Mouse (Mus musculus) monocyte, adult 5-6 weeks (primary cell): ENCODE data around the gene Id3. TPM values are rescaled to one million over a fixed set of nuclear protein-coding genes. Genes with fewer than 3 reads are reported as not detected.

Experiments
- ATAC-seq: fragments of 153-309, 156-312 bp; replicated peaks from 2 replicates; pipeline ENCODE4 v1.8.0; 2017; ENCODE audit warnings: mild to moderate bottlenecking; ENCODE audit not compliant: low TSS enrichment, insufficient number of reproducible peaks, severe bottlenecking, poor library complexity, low FRiP score
- total RNA-seq: library from RNA; stranded (forward); fragments of 200-1000, 200-491, 200-594 nt; gene quantifications from 3 replicates; pipeline ENCODE4 v1.2.3, GENCODE M21; 2017

Id3 gene
- total RNA-seq, 1 experiment from 2014 or later, result 8.5 TPM

DNA sequence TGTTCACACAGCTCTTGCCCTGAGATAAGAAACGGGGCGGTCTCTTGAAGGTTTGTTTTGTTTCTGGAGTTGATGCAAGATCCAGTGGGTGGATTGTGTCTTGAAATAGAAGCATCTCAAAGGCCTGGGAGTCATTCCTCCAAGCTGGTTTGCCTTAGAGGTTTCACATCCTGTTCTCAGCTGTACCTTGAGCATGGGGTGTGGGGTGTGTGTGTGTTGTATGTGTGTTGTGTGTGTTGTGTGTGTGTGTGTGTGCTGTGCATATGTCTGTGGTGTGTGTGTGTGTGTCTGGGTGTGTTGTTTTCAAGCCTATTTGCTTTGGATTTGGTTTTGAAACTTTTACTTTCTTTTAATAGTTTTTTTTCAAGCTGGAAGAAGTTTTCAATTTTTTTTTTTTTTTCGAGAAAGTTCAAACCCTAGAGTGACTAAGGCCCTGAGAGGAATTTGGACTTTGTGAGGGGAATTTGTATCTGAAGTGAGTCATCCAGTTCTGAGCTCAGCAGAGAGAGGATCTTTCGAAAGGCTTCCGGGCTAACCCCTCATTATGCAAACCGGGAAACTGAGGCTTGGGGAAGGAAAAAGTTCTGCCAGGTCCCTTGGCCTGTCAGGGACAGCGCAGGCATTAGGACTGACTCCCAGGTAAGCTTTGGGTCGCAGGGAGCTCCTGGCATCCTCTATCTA is 20.0 kb upstream of the Id3 start:
- ATAC-seq, result peak; percentile 79

DNA sequence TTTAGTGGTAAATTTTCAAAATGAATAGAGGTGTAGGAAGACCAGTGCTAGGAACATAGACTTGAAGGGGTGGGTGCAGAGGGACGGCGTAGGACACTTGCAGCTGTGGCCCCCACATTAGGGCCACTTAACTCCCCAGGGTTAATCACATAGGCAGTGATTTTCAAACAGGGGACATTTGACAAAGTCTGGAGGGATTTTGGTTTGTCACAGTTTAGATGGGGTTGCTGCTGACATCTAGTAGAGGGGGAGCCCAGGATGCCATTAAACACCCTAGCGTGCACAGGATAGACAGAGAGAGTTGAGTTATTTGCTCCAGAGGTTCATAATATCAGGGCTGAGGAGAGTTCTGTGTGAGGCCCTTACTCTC is 19.5 kb upstream of the Id3 start:
- no peak for ATAC-seq

DNA sequence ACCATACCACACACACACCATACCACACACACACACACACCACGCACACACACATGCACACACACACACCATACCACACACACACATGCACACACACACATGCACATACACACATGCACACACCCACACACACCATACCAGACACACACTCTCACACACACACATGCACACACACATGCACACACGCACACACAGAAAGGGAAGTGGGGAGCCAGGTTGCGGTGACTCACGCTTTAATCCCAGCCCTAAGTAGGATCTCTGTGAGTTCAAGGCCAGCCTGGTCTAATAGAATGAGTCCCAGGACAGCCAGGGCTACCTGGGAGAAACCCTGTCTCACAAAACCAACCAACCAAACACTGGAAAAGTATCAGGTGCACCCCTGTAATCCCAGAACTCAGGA is 18.7 kb upstream of the Id3 start:
- no peak for ATAC-seq

DNA sequence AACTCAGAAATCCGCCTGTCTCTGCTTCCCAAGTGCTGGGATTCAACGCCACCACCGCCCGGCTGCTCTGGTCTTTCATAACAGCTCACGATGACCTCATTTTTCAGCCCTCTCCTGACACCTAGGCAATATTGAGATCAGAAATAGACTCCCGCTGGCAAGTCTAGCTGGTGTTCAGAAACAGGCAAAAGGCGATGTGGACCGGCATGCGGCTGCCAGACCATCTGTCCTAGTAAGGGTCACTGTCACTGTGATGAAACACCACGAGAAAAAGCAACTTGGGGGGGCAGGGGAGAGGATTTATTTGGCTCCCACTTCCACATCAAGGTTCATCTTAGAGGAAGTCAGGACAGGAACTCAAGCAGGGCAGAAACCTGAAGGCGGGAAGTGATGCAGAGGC is 17.8 kb upstream of the Id3 start:
- ATAC-seq, result peak; percentile 52; the same call in 1 of the 2 replicates

DNA sequence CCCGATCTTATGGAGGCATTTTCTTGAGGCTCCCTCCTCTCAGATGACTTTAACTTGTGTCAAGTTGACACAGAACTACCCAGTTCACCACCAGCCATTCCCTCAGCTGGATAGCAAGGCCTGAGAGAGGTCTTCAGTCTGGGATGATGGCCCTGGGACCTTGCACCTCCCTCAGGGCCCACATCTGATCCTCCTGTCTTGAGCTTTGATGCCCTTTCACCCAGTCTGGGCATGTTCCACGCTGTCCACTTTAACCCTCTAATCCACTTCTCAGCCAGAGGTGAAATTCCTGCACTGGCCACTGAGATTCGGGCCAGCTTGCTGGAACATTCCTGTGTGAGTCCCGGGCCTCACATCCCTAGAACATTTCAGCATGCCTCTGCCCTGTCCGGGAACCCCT is 17.3 kb upstream of the Id3 start:
- no peak for ATAC-seq

DNA sequence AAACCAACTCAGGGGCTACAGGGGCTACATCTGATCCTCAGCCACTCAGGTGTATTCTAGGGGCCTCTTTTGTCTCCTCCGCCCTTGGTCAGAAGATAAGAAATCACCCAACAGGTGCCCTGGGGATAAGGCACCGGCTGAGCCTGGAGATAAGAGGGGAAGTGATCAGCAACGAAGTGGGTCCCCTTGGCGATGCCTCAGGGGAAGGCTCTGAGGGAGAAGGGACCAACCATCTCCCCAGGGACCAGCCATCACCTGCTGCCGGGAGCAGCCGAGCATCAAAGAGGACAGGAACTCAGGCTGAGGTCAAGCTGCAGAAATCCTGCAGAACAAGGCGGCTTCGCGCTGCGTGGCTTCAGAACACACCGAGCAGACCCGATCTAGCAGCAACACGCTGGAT is 15.6 kb upstream of the Id3 start:
- ATAC-seq, result no peak

DNA sequence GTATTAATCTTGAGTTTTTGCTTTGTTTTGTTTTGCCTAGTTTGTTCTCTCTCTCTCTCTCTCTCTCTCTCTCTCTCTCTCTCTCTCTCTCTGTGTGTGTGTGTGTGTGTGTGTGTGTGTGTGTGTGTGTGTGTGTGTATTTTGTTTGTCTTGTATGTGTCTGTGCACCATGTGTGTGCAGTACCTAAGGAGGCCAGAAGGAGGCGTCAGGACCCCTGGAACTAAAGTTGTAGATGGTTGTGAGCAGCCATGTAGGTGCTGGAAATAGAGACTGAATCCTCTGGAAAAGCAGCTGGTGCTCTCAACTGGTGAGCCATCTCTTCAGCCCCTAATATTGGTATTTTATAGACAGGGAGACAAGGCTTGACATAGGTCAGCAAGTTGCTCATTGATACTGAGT is 13.5 kb upstream of the Id3 start:
- no peak for ATAC-seq

DNA sequence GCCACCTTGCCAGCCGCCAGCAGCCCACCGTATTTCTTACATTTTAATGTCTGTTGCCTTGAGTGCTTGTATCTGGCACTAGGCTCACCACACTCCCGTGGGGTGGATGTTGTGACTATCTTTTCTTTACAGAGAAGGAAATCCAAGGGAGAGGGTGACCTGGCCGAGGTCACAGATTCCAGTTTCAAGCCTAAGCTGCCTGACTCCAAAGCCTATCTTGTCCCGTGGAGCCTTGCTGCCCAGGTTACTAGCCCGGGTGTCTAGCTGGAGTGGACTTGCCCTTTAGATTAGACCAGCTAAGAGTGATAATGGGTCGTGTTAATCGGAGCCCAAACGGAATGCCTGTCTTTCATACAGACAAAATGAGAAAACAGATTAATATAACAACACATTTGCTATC is 9.5 kb upstream of the Id3 start:
- ATAC-seq, result no peak

DNA sequence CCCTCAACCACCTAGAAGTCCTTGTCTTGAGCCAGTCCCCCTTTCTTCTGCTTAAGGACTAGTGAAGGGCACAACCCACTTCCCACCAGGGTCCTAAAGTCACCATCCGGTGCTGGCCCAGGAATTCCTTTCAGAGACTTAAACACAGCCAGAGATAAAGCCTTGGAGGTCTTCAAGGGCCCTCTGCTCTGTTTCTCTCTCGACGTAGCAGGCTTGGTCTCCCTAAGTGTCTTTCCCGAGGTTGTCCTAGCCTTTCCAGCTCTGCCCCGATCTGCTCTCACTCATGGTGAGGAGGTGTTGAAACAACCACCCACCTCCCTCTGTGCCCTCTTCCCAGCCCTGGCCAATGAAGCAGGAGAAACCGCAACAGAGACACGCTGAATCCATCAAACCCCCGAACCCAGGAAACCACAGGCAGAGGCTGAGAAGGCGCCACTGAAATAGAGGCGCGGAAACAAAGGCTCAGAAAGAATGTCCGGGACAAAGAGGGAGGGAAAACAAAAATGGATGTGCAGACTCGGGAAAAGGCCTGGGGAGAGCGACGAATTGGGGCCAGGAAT is 8.8 kb upstream of the Id3 start:
- ATAC-seq, result no peak

DNA sequence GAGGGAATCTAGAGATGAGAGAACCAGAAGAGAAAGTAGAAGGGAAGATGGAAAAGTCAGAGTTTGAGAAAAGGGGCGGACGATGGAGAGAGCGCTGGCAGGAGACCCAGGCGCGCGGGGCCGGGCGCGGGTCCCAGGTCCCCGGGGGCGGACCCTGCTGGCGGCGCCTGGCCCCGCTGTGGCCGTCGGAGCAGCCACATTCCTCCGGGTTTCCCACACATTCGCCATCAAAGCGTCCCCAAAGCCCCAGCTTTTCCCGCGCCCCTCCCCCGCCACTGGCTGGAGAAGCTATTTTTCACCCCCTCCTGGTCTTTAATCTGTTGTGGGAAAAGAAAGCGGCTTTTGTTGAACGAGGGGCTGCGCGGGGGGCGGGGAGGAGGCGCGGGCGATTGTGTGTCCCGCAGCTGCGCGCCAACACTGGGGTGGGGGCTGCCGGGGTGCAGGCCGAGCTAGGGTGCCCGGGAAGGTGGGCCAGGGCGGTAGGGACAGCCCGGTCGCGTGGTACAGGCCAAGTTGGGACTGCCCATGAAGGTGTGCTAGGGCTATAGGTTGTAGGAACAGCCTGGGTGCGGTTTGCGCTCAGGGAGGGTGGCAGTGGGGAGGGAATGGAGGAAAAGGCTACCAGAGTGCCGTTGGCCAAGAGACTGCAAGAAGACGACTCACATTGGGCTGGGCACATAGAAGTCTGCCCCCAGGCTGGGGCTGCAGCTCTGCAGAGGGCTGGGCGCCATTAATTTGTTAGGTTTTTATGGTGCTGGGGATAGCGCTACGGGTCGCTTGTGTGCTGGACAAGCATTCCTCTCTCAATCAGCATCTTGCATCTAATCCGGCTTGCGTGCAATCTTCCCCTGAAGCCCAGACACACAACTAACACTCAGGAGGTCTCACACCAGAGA is 8.1 kb upstream of the Id3 start:
- ATAC-seq, result no peak

DNA sequence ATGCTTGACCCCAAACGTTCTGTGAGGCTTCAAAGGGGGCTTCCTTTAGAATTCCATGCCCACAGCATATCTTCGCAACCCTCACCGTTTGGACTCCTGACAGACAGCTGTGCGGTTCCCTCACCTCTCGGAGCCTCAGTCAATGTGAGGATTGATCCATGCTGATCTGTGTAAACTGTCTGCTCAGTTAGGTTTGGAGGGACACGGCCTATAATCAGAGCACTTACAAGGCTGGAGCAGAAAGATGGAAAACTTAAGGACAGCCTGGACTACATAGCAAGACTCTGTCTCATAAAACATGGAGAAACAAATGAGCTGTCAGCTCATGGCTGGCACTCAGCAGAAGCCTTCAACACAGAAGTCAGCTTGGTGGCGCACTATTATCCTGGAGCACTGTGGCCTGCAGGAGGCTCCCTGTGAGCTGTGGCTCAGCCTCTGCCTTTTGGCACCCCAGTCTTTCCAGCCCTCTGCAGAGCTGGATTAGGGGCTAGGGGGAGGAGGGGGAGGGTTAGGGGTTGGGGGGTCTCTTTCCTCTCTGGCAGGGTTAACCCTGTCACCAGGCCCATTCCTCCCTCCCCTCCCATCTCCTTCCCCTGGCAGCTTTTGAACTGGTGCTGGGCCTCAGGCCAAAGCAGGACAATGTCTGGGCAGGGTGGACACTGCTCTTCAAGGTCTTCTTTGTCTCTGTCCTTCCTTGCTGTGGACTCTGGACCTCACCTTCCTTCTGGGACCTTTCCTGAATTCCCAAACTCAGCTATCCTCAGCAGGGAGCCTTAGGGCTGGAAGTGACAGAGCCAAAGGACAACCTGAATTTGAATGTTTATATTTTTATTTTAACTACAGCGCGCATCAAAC is 7.2 kb upstream of the Id3 start:
- ATAC-seq, result no peak

DNA sequence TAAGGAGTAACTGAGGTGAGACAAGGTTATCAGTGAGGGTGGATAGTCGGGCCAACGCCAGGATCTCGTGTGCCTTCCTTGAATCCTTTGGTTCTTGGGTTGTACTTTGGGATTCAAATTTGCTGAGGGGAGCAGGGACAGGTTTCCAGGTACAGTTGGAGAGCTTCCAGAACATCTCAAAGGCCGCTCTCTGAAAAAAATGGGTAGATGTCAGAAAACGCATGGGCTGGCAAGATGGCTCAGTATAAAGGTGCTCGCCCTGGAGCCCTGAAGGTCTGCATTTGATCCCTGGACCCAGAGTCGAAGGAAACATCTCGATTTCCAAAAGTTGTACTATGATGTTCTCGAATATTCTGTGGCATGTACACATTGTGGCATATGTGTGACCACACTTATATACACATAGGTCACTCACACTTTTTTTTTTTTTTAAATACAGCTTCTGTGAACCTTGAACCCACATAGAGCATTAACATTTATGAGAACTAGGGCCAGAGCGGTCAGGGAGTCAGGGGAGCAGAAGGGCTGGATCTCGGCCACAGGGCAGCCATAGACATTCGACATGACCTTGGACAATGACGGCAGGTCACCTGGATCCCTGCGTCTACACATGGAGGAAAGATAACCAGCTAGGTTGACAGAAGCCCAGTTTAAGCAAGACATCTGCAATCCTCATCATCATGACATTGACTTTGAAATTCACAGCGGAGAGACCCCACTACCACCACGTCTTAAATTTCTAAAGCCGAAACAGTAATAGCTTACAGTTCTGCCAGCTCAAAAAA is 3.8 kb upstream of the Id3 start:
- ATAC-seq, result no peak

DNA sequence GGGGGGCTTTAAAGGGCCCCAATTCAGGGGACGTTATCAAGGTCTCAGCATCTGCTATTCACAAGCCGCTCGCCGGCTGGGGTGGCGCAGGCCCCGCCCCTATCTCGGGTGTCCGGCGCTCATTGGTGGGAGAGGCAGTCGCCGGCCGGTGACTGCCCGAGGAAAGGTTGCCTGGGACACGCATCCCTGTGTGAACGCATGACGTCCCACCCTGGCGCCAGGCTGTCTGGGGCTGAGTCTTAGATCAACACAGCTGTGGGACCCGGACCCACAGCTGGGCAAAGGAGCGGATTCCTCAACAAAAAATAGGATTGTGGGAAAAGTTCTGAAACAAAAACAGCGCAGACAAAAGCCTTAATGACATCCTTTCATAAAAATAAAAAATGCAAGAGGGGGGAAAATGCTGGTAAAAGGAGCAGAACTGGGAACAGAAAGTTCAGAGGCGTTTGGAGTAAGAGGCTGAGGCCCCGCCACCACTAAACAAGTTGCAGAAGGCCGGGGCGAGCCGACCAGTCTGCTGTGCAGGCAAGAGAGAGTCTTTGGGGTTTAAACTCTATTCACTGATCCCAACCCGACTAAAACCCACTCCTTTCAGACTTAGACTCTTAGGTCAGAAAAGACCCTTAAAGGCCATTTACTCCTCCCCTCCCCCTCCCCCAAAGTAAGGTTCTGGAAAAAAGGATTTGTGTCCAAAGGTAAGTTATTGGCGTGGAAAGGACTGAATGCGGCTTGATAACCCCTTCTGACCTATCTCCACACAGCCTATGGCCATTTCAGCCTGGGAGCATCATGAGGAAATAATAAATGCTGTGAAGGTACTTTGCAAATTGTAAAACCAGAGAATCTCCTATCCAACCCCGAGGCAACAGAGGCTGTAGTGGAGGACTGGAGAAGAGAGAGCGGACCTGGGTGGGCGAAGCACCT is 2.7 kb upstream of the Id3 start:
- peak; percentile 51; the same call in 1 of the 2 replicates for ATAC-seq

DNA sequence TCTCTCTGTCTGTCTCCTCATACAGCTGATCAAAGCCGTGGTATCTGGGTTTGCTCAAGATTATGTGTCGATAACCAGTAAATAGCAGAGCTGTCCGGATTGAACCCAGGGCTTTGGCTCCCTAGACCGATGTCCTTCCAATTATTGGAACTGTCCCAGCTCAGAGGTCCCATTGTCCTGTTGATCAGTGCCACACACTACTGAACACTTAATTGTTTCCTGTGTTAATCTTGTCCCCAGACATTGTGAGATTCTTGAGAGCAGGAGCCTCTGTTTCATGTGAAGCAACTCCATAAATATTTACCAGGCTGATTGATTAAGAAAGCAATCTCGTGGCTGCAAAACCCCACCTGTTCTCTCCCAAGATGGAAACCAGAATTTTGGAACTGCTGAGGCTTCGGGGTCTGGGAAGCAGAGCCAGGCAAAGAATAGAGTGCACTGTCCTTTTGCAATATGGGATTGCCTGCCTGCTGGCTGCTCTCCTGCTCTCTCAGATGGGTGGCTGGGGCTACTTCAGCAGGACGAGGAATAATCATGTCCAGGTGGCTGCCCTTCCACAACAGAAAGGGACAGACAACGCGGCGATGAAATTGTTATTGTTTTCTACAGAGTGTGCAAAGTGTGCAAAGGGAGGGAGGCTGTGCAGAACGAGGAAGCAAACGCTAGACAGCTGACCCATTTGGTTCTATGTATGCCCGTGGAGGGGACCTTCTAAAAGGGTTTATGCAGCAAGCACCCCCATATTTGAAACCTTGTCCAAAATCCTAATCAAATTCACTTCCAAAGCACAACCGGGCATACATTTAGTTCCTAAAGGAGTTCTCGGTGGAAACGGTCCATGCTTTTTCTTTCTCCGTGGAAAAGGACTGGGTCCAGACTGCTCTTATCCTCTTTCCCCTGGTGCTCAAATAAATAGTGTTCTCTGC is 767 bp upstream of the Id3 start:
- ATAC-seq, result no peak

DNA sequence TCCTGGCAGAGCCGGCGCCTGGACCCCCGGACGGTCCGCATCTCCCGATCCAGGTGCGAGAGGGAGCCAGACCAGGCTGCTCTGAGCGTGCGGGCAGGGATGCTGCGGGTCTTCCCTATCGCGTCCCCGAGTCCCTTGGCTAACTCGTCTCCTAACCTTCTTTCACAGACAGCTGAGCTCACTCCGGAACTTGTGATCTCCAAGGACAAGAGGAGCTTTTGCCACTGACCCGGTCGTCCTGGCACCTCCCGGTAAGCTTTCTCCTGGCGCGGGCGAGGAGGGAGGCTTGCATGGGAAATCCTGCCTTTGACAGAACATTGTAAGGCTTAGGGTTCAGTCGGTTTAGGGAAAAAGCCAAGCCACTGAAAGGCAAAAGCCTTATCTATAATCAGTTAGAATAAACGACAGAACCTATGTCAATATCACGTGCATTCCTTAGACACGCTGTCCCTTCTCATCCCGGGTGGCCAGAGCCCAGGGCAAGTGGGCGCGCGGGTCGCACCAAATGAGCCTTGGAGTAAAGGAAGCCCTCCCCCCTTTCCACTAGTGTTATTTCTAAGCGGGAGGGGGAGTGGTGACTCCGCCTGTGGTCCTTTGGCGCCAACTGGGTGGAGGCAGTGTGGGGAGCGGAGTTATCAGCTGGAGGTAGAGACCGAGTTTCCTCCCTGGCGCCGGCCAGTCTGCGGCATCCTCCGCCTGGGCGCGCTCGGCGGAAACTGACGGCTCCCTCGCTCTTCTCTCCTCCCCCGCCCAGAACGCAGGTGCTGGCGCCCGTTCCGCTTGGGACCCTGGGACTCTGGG is 1.0 kb downstream of the Id3 start:
- ATAC-seq, result no peak; the same call in 1 of the 2 replicates

DNA sequence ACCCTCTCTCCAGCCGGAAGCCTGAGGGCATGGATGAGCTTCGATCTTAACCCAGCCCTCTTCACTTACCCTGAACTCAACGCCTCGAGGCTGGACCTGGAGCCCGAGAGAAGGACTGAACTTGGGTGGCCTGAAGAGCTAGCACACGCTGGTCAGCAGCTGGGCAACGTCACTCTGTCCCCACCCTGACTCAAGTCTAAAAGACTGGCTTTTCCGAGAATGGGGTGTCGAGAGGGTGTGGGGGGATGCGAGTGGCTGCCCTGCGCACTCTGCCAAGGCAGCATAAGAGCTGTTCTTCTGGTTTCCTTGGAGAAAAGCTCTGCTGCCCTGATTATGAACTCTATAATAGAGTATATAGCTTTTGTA is 1.6 kb downstream of the Id3 start:
- ATAC-seq, result no peak
